Mouse (Mus musculus) embryonic facial prominence, embryonic 15.5 days (tissue): ENCODE measurements at regions not wholly inside any gene's neighbourhood (a gene's known extent, or its start where the extent isn't known, plus 50 kb on each side); places are given as distances from the start of the nearest gene placed in this dataset.
A peak's percentile ranks its signal among the peaks of the same experiment; 100 is the strongest.
"Not testable (repeated sequence)": the region's sequence is repeated elsewhere in the genome, so short reads cannot be mapped to it uniquely, and the experiment has no call there.

Source experiments
- ATAC-seq: fragments of 200-750 bp; cut with Nextera tagmentation; 2 replicates; pipeline ENCODE4 v1.8.0; 2017; ENCODE audit warnings: low read depth, moderate TSS enrichment; ENCODE audit not compliant: insufficient number of reproducible peaks, low FRiP score, low TSS enrichment
- H3K27ac ChIP-seq: fragments of 300-500 bp; sonication (generic); replicated peaks from 2 replicates; pipeline ENCODE4 v1.5.1; 2015; ENCODE audit warnings: mild to moderate bottlenecking, inconsistent platforms
- H3K27me3 ChIP-seq: fragments of 300-500 bp; sonication (generic); 2 replicates; pipeline ENCODE4 v1.6.1; 2015; ENCODE audit warnings: inconsistent platforms
- H3K36me3 ChIP-seq: fragments of 300-500 bp; sonication (generic); 2 replicates; pipeline ENCODE4 v1.6.1; 2015; ENCODE audit warnings: mild to moderate bottlenecking, inconsistent platforms
- H3K4me1 ChIP-seq: fragments of 300-500 bp; sonication (generic); 2 replicates; pipeline ENCODE4 v1.6.1; 2015; ENCODE audit warnings: inconsistent platforms
- H3K4me2 ChIP-seq: fragments of 300-500 bp; sonication (generic); replicated peaks from 2 replicates; pipeline ENCODE4 v1.6.1; 2015; ENCODE audit warnings: mild to moderate bottlenecking, inconsistent platforms
- H3K4me3 ChIP-seq: fragments of 300-500 bp; sonication (generic); replicated peaks from 2 replicates; pipeline ENCODE4 v1.5.1; 2015; ENCODE audit warnings: mild to moderate bottlenecking, inconsistent platforms
- H3K9ac ChIP-seq: fragments of 300-500 bp; sonication (generic); 2 replicates; pipeline ENCODE4 v1.6.1; 2015; ENCODE audit warnings: inconsistent platforms
- H3K9me3 ChIP-seq: fragments of 300-500 bp; sonication (generic); replicated peaks from 2 replicates; pipeline ENCODE4 v1.6.1; 2016; ENCODE audit warnings: inconsistent platforms
- WGBS: fragments of 180-500 bp; shearing (Covaris S2); methylation state at CpG from one replicate; pipeline ENCODE4 v1.1.7; 2015; 5-methylcytosine and 5-hydroxymethylcytosine counted together

DNA sequence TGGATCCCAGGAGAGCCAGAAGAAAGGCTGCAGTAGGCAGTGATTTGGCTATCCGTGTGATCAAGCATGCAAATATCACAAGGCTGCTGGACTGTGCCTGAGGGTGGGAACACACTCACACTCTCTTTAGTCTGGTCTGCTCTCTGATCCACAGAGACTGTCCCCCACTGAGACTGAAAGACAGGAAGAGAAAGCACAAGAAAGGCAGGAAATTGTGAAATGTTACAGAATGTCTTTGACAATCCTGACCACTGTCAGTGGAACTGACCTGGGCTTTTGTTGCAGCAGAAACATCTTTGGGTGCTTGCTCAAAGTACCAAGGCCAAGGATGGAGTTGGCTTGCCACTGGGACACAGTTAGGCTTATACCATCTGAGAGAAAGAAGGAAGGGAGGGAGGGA lies 52.3 kb upstream of the Gpd2 start:
- H3K9ac ChIP-seq, result no peak overlapping the region
- no peak overlapping the region for H3K4me3 ChIP-seq
- H3K4me2 ChIP-seq, result no peak overlapping the region
- no peaks in the 10 kb centered on the region for H3K9me3 ChIP-seq
- H3K27ac ChIP-seq, result no peak overlapping the region
- 0% methylated on average over 1 of the region's 1 CpGs for WGBS
- ATAC-seq, result no peak
- peaks cover 6% of the 10 kb centered on the region; the same call in 1 of the 2 replicates for H3K4me1 ChIP-seq
- no peaks in the 10 kb centered on the region for H3K27me3 ChIP-seq
- H3K36me3 ChIP-seq, result no peaks in the 10 kb centered on the region

DNA sequence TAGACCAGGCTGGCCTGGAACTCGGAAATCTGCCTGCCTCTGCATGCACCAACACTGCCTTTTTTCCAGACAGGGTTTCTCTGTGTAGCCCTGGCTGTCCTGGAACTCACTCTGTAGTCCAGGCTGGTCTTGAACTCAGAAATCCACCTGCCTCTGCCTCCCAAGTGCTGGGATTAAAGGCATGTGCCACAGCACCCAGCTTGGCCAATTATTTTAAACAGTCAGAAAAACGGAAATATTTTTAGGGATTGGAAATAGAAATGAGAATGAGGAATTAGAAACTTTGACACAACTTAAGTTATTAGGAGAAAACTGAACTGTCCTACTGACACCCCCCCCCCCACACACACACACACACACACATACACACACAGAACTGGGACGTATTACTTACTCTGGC lies 54.3 kb upstream of the Gpd2 start:
- not testable (repeated sequence) for ATAC-seq, H3K4me1 ChIP-seq, H3K9ac ChIP-seq, H3K4me3 ChIP-seq, H3K36me3 ChIP-seq, H3K27ac ChIP-seq, H3K9me3 ChIP-seq, H3K27me3 ChIP-seq, H3K4me2 ChIP-seq
- WGBS, result 79% methylated on average over 3 of the region's 3 CpGs

DNA sequence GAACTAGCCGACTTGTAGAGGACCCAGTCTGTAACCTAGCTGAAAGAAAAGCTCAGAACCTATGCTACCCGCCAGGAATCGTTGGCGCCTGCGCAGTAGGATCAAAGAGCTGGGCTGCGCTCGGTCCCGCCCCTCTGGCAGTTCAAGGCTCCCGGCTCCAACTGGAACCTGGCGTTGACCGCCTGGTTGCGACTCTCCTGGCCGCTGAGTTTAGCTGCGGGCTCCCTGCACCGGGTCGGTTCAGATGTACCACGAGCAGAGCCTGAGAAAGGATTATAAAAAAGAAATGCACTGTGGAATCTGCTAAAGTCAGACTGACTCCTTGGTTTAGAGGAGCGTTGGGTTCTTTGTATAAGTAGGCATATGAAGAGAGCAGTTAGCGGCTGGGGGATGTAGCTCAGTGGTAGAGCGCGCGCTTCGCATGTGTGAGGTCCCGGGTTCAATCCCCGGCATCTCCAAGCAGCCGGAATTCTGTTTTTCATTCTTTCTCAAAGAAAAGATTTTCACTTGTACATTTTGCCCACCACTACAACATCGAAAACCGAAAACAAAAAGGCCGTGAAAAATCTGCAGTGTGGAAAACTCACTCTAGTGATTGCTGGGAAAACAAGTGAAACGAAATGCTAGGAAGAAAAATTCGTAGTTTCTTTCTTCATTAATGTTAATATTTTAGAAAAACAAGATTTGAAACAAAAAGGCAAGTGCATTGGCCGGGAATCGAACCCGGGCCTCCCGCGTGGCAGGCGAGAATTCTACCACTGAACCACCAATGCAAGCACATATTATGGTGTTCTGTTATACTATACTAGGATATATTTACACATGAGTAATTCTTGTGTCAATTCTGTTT lies 55.5 kb upstream of the Gpd2 start:
- ATAC-seq, result peak; percentile 96

DNA sequence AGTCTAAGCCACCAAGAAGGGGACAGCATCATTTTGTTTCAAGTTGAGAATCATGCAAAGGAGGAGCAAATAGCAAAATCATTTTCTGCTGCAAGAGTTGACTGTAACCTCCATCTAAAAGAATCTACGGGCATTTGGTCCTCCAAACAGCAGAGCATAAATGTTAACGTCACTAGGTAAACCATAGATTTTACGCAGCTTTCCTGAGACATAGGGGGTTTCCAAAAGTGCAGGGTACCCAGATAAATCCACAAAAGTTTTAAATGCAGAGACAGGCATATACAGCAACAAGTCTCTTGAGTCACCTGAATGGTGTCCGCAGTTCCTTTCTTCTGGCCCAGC lies 56.1 kb upstream of the Gpd2 start:
- 3% methylated on average over 4 of the region's 4 CpGs for WGBS
- Histone ChIP-seq H3K27ac (peak overlapping the region; percentile 97), H3K4me2 (peak overlapping the region; percentile 49), H3K9me3 (no peaks in the 10 kb centered on the region), H3K4me1 (peaks cover 6% of the 10 kb centered on the region; the same call in 1 of the 2 replicates), H3K27me3 (no peaks in the 10 kb centered on the region), H3K4me3 (peak overlapping the region; percentile 81), H3K9ac (peak overlapping the region; percentile 58), H3K36me3 (no peaks in the 10 kb centered on the region)
- no peak for ATAC-seq

More for the DNA sequence above, 55.5 kb upstream of the Gpd2 start:
- Histone ChIP-seq H3K36me3 (no peaks in the 10 kb centered on the region), H3K27me3 (no peaks in the 10 kb centered on the region), H3K4me3 (peak overlapping the region; percentile 81), H3K27ac (peak overlapping the region; percentile 97), H3K9me3 (no peaks in the 10 kb centered on the region), H3K9ac (peak overlapping the region; percentile 58), H3K4me2 (peak overlapping the region; percentile 49), H3K4me1 (peaks cover 6% of the 10 kb centered on the region; the same call in 1 of the 2 replicates)
- under 1% methylated on average over 37 of the region's 37 CpGs for WGBS

DNA sequence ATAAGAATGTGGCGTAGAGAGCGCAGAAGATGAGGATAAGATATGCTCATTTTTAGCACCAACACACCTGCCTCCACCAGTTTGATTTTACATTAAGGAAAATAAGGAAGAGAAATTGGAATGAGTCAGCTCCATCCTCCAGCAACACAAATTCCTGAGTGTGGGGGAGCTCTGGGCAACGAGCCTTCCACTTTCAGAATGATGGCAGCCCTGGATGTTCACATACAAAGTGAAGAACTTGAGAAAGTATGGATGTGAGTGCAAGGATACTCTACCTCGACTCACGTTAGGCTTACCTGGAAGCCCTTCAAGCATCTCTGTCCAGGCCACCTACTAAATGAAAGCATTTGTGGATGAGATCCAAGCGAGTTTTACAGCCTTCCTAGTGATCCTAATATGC lies 54.3 kb upstream of the Nr4a2 start:
- H3K27ac ChIP-seq, result no peak overlapping the region
- H3K36me3 ChIP-seq, result no peaks in the 10 kb centered on the region
- no peaks in the 10 kb centered on the region for H3K27me3 ChIP-seq
- no peak overlapping the region for H3K9ac ChIP-seq
- no peaks in the 10 kb centered on the region for H3K9me3 ChIP-seq
- no peak for ATAC-seq
- no peak overlapping the region for H3K4me2 ChIP-seq
- no peak overlapping the region for H3K4me3 ChIP-seq
- H3K4me1 ChIP-seq, result peaks cover 6% of the 10 kb centered on the region; the same call in 1 of the 2 replicates
- WGBS, result 72% methylated on average over 6 of the region's 6 CpGs

DNA sequence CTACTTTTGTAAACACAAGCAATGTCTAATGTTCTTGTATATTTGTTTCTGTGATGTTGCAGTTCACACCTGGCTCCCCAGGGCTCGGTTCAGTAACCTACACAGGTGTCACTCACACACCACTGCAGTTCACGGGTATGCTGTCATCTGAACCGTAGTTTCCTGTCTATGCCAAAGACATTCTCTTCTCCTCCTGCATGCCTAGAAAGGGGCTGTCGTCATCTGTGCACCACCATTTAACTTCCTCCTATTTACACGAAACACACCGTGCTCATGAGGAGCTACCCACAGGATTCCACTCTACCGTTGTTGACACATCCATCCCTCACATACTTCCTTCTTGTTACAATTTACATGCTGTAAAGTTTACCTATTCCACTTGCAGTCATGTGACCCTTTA lies 52.7 kb upstream of the Nr4a2 start:
- H3K9ac ChIP-seq, result no peak overlapping the region
- H3K27ac ChIP-seq, result no peak overlapping the region
- H3K4me3 ChIP-seq, result no peak overlapping the region
- H3K9me3 ChIP-seq, result no peaks in the 10 kb centered on the region
- no peaks in the 10 kb centered on the region for H3K27me3 ChIP-seq
- H3K36me3 ChIP-seq, result no peaks in the 10 kb centered on the region
- 85% methylated on average over 7 of the region's 7 CpGs for WGBS
- ATAC-seq, result no peak
- no peak overlapping the region for H3K4me2 ChIP-seq
- H3K4me1 ChIP-seq, result peaks cover 6% of the 10 kb centered on the region; the same call in 1 of the 2 replicates

DNA sequence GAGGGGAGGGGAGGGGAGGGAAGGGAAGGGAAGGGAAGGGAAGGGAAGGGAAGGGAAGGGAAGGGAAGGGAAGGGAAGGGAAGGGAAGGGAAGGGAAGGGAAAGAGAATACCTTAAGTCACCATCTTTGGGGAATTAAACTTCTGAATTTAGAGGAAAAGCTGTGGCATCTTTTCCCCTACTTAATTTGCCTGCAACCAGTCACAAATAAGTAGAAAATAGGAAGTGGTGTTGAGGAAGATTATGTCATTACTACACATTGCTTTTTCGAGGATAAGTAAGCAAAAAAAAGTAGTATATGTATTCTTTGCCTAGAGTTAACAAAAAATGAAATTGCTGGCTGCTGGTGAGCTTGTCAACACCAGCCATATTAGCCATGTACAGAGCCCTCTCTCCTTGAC lies 51.4 kb upstream of the Nr4a2 start:
- WGBS, result 72% methylated on average over 1 of the region's 1 CpGs
- no peak for ATAC-seq
- Histone ChIP-seq H3K9me3 (no peaks in the 10 kb centered on the region), H3K4me2 (no peak overlapping the region), H3K4me3 (no peak overlapping the region), H3K4me1 (no peaks in the 10 kb centered on the region), H3K9ac (no peak overlapping the region), H3K36me3 (no peaks in the 10 kb centered on the region), H3K27me3 (no peaks in the 10 kb centered on the region), H3K27ac (no peak overlapping the region)
